Mouse (Mus musculus): ENCODE measurements at regions not wholly inside any gene's neighbourhood (a gene's known extent, or its start where the extent isn't known, plus 50 kb on each side); places are given as distances from the start of the nearest gene placed in this dataset.

GRCm38 (mm10) chr12:50261072-50261471, 387.8 kb downstream of the Prkd1 start:
- ATAC-seq (ENCODE audit: extremely low read depth, insufficient number of reproducible peaks, low FRiP score, poor library complexity, severe bottlenecking) (no peak), DNase-seq (ENCODE audit: low spot score) (no peak)
- H3K4me3 ChIP-seq (ENCODE audit: low read depth, low read length), result no peak overlapping the region
- H3K36me3 ChIP-seq (replicated peaks), result no peaks in the 10 kb centered on the region
- H3K27me3 ChIP-seq (ENCODE audit: insufficient read depth, low read length), result no peaks in the 10 kb centered on the region
- peaks cover 9% of the 10 kb centered on the region for H3K9me3 ChIP-seq (replicated peaks)
- H3K4me1 ChIP-seq (ENCODE audit: insufficient read depth, low read depth, low read length), result no peaks in the 10 kb centered on the region
- no peak for TF ChIP-seq CTCF (IDR thresholded peaks at IDR 0.05; ENCODE audit: low read depth, low read length)
- TF ChIP-seq GATA1 (IDR thresholded peaks at IDR 0.05; ENCODE audit: borderline replicate concordance, low read length), result no peak
- no peak for TF ChIP-seq GATA2 (IDR thresholded peaks at IDR 0.05; ENCODE audit: borderline replicate concordance, low read depth, low read length)

GRCm38 (mm10) chr12:50273239-50273880, 375.5 kb downstream of the Prkd1 start:
- Histone ChIP-seq H3K4me3 (ENCODE audit: low read depth, low read length) (no peak overlapping the region), H3K27me3 (ENCODE audit: insufficient read depth, low read length) (no peaks in the 10 kb centered on the region), H3K9me3 (replicated peaks) (0 out of 2 replicates have a peak, but pooled peaks cover 2% of the 10 kb centered on the region), H3K36me3 (replicated peaks) (no peaks in the 10 kb centered on the region), H3K4me1 (ENCODE audit: insufficient read depth, low read depth, low read length) (no peaks in the 10 kb centered on the region)
- DNase-seq (ENCODE audit: low spot score) (no peak), ATAC-seq (ENCODE audit: extremely low read depth, insufficient number of reproducible peaks, low FRiP score, poor library complexity, severe bottlenecking) (no peak)
- no peak for TF ChIP-seq CTCF (IDR thresholded peaks at IDR 0.05; ENCODE audit: low read depth, low read length)
- no peak for TF ChIP-seq POLR2AphosphoS5 (IDR thresholded peaks at IDR 0.05; ENCODE audit: insufficient replicate concordance, low read depth, low read length)
- TF ChIP-seq TAL1 (conservative IDR thresholded peaks at IDR 0.05; ENCODE audit: low read depth, low read length), result no peak
- no peak for TF ChIP-seq GATA2 (IDR thresholded peaks at IDR 0.05; ENCODE audit: borderline replicate concordance, low read depth, low read length)
- no peak for TF ChIP-seq GATA1 (IDR thresholded peaks at IDR 0.05; ENCODE audit: borderline replicate concordance, low read length)

- TF ChIP-seq GATA2 (IDR thresholded peaks at IDR 0.05; ENCODE audit: borderline replicate concordance, low read depth, low read length), result no peak
- no peak for TF ChIP-seq TAL1 (conservative IDR thresholded peaks at IDR 0.05; ENCODE audit: low read depth, low read length)
- no peak for TF ChIP-seq POLR2AphosphoS5 (IDR thresholded peaks at IDR 0.05; ENCODE audit: insufficient replicate concordance, low read depth, low read length)
- TF ChIP-seq CTCF (IDR thresholded peaks at IDR 0.05; ENCODE audit: low read depth, low read length), result no peak
- TF ChIP-seq GATA1 (IDR thresholded peaks at IDR 0.05; ENCODE audit: borderline replicate concordance, low read length), result no peak
- Histone ChIP-seq H3K27me3 (ENCODE audit: insufficient read depth, low read length) (no peaks in the 10 kb centered on the region), H3K4me1 (ENCODE audit: insufficient read depth, low read depth, low read length) (no peaks in the 10 kb centered on the region), H3K4me3 (ENCODE audit: low read depth, low read length) (no peak overlapping the region), H3K9me3 (replicated peaks) (no peaks in the 10 kb centered on the region), H3K36me3 (replicated peaks) (no peaks in the 10 kb centered on the region)
- no peak for DNase-seq (ENCODE audit: low spot score)
- ATAC-seq (ENCODE audit: extremely low read depth, insufficient number of reproducible peaks, low FRiP score, poor library complexity, severe bottlenecking), result no peak
Measured at GRCm38 (mm10) chr12:50281615-50282014, 367.3 kb downstream of the Prkd1 start.

Data from G1E (cell line).